Mouse (Mus musculus): ENCODE results near the gene Usp49. TPM values are rescaled to one million over a fixed set of nuclear protein-coding genes. Genes with fewer than 3 reads are reported as not detected.

The Usp49 gene
- total RNA-seq, 2 experiments from 2014 or later = 12.2 to 13.1 TPM

DNA sequence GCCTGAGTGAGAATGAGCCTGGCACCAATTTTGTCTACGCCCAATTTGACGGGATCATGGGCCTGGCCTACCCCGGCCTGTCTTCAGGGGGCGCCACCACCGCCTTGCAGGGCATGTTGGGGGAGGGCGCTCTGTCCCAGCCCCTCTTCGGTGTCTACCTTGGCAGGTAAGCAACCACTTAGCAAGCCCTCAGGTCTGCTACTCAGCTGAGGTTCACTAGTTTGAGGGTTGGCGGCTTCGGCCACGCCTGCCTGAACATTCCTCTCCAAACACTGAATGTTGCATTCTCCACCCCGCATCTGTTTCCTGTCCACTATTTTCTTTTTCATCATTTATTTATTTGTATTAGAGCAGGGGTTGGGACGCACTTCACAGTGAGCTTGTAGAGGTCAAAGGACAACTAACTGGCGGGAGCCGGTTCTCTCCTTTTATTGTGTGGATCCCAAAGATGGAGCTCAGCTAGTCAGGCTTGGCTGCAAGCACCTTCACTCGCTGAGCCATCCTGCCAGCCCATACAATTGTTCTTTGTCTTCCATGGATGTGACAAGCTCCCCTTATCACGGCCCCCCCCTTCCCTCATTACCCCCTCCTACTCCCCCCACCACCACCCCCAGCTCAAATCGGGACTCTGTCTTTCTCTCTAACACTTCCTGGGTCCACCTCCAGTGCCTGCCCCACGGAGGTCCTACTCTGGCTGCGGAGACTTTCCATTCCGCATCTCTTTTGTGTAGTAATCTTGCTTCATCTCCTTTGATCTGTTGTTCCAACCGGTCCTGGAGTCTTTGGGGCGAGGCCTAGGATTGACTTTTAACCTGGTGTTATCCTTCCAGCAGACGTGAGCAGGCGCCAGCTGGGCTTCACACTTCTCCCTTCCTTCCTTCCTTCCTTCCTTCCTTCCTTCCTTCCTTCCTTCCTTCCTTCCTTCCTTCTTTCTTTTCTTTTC is 100.4 kb downstream of the Usp49 start:
- no peak for DNase-seq (ENCODE audit: low spot score in 2 of 2)

DNA sequence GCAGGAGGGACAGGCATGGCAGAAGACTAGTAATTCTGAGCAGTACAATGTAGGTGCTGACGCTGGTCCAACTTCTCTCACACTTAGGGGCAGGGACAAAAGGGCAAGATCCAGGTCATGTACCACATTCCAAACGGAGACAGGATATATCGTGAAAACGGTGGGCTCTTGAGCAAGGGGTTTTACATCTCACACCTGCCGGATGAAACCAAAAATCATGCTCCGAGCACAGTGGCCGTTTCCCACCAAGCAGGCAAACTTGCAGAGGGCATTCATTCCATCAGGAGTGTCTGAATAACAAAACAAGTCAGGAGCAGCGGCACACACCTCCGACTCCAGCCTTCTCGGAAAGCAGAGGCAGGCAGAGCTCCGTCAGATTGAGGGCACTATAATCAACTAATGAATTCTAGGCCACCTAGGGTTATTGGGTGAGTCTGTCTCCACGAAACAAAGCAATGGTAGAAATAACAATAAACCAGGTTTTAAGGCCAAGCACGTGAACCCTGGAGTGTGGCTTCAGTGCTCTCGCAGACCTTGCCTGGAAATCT is 105.1 kb downstream of the Usp49 start:
- no peak for DNase-seq (ENCODE audit: low spot score in 2 of 2)

Other genes starting within 250 kb of the Usp49 start
- 1 to 10 TPM in 1 of 2 experiments, under 1 TPM in 1; 0.83 to 1.0 TPM for gene Guca1b, start 245.3 kb upstream of the Usp49 start, total RNA-seq (2021)
- gene Guca1a, start 230.1 kb upstream of the Usp49 start, total RNA-seq (2021) = under 1 TPM in 1 of 2 experiments, not detected in 1; 0.39 TPM
- gene AI661453, start 194.1 kb upstream of the Usp49 start, total RNA-seq (2021) = under 1 TPM; 0.28 to 0.48 TPM
- gene 1700001C19Rik, start 193.3 kb upstream of the Usp49 start, total RNA-seq (2021) = not detected
- gene Taf8, start 128.4 kb upstream of the Usp49 start, total RNA-seq (2021) = 10 to 100 TPM; 14.8 to 16.4 TPM
- gene Ccnd3, start 125.6 kb upstream of the Usp49 start, total RNA-seq (2021) = 10 to 100 TPM; 39.6 to 46.3 TPM
- 10 to 100 TPM; 17.7 to 21.0 TPM for gene Bysl, start 19.2 kb upstream of the Usp49 start, total RNA-seq (2021)
- gene Med20, start 19.1 kb upstream of the Usp49 start, total RNA-seq (2021) = 10 to 100 TPM; 26.3 to 32.3 TPM
- gene Gm20517, start 19.1 kb upstream of the Usp49 start, total RNA-seq (2021) = 1 to 10 TPM; 6.1 to 6.6 TPM
- gene Tomm6, start 57.7 kb downstream of the Usp49 start, total RNA-seq (2021) = 100 to 1,000 TPM; 225 to 243 TPM
- 10 to 100 TPM; 22.2 to 27.6 TPM for gene Frs3, start 58.3 kb downstream of the Usp49 start, total RNA-seq (2021)
- gene Gm21981, start 63.8 kb downstream of the Usp49 start, total RNA-seq (2021) = 1 to 10 TPM; 2.4 to 2.7 TPM
- gene Prickle4, start 64.0 kb downstream of the Usp49 start, total RNA-seq (2021) = 1 to 10 TPM; 7.3 to 7.5 TPM
- not detected for gene Pgc, start 96.2 kb downstream of the Usp49 start, total RNA-seq (2021)
- gene Tfeb, start 106.3 kb downstream of the Usp49 start, total RNA-seq (2021) = 10 to 100 TPM; 12.6 to 14.8 TPM
- 1 to 10 TPM; 1.4 to 1.8 TPM for gene Mdfi, start 204.0 kb downstream of the Usp49 start, total RNA-seq (2021)